Mouse (Mus musculus) stomach, embryonic 14.5 days (tissue): Measurements from ENCODE around the gene Nipa2. TPM values are rescaled to one million over a fixed set of nuclear protein-coding genes. Genes with fewer than 3 reads are reported as not detected.

Experiments used
- ATAC-seq: fragments of 200-750 bp; cut with Nextera tagmentation; 2 replicates; pipeline ENCODE4 v1.8.0; 2017; ENCODE audit warnings: low read depth, moderate TSS enrichment; ENCODE audit not compliant: insufficient number of reproducible peaks, insufficient read depth, low FRiP score
- H3K27ac ChIP-seq: fragments of 300-500 bp; sonication (generic); 2 replicates; pipeline ENCODE4 v1.5.1; 2014; ENCODE audit warnings: mild to moderate bottlenecking, low read length, moderate library complexity, mixed read lengths
- H3K27me3 ChIP-seq: fragments of 300-500 bp; sonication (generic); 2 replicates; pipeline ENCODE4 v1.6.1; 2014; ENCODE audit warnings: low read length, control low read depth, mixed read lengths; ENCODE audit not compliant: control insufficient read depth, insufficient read depth
- H3K36me3 ChIP-seq: fragments of 300-500 bp; sonication (generic); 2 replicates; pipeline ENCODE4 v1.6.1; 2014; ENCODE audit warnings: mild to moderate bottlenecking, control low read depth, low read length, moderate library complexity, mixed read lengths; ENCODE audit not compliant: control insufficient read depth, insufficient read depth
- H3K4me1 ChIP-seq: fragments of 300-500 bp; sonication (generic); 2 replicates; pipeline ENCODE4 v1.6.1; 2014; ENCODE audit warnings: low read length, control low read depth, mixed read lengths; ENCODE audit not compliant: control insufficient read depth, insufficient read depth
- H3K4me2 ChIP-seq: fragments of 300-500 bp; sonication (generic); replicated peaks from 2 replicates; pipeline ENCODE4 v1.6.1; 2014; ENCODE audit warnings: low read depth, low read length, control low read depth
- H3K4me3 ChIP-seq: fragments of 300-500 bp; sonication (generic); 2 replicates; pipeline ENCODE4 v1.5.1; 2014; ENCODE audit warnings: low read depth, low read length, control low read depth
- H3K9ac ChIP-seq: fragments of 300-500 bp; sonication (generic); replicated peaks from 2 replicates; pipeline ENCODE4 v1.6.1; 2014; ENCODE audit warnings: low read depth, mild to moderate bottlenecking, control low read depth, low read length, moderate library complexity, mixed read lengths
- H3K9me3 ChIP-seq: fragments of 300-500 bp; sonication (generic); 2 replicates; pipeline ENCODE4 v1.6.1; 2016; ENCODE audit warnings: low read depth, low read length, control low read depth; ENCODE audit not compliant: control insufficient read depth
- WGBS: fragments of 180-500 bp; shearing (Covaris S2); extraction: QIAGEN DNeasy Blood & Tissue Kit; methylation state at CpG from one replicate; pipeline ENCODE4 v1.1.7; 2014; 5-methylcytosine and 5-hydroxymethylcytosine counted together
- polyA plus RNA-seq: library from polyadenylated mRNA; unstranded; fragments of >200 nt; fragmentation: Nextera tagmentation; extraction: Ambion mirVana; gene quantifications from 2 replicates; pipeline ENCODE4 v1.2.1, GENCODE M21; 2014

Gene Nipa2
- polyA plus RNA-seq, 1 experiment from 2014 or later, result 53.2 TPM

GRCm38 (mm10) chr7:55960506-55960905 lies 1.8 kb downstream of the Nipa2 start:
- Histone ChIP-seq H3K27ac (no peak overlapping the region), H3K4me3 (no peak overlapping the region), H3K27me3 (no peaks in the 10 kb centered on the region), H3K36me3 (no peaks in the 10 kb centered on the region; the same call in 1 of the 2 replicates), H3K9me3 (no peaks in the 10 kb centered on the region), H3K9ac (no peak overlapping the region), H3K4me1 (peaks cover 4% of the 10 kb centered on the region; the same call in 1 of the 2 replicates), H3K4me2 (no peak overlapping the region)
- no peak for ATAC-seq
- WGBS, result 98% methylated on average over 1 of the region's 1 CpGs

- H3K27me3 ChIP-seq, result no peaks in the 10 kb centered on the region
- 96% methylated on average over 3 of the region's 3 CpGs for whole genome bisulfite sequencing
- peaks cover 4% of the 10 kb centered on the region; the same call in 1 of the 2 replicates for H3K4me1 ChIP-seq
- no peak overlapping the region for H3K4me2 ChIP-seq
- ATAC-seq, result no peak
- no peaks in the 10 kb centered on the region; the same call in 1 of the 2 replicates for H3K36me3 ChIP-seq
- H3K9me3 ChIP-seq, result no peaks in the 10 kb centered on the region
- no peak overlapping the region for H3K9ac ChIP-seq
- no peak overlapping the region for H3K27ac ChIP-seq
- H3K4me3 ChIP-seq, result no peak overlapping the region
These were observed 2.5 kb downstream of the Nipa2 start for GRCm38 (mm10) chr7:55959801-55960200.

GRCm38 (mm10) chr7:55957916-55958315 lies 4.4 kb downstream of the Nipa2 start:
- WGBS, result 93% methylated on average over 4 of the region's 4 CpGs
- no peak overlapping the region for H3K4me3 ChIP-seq
- H3K9me3 ChIP-seq, result peaks cover 6% of the 10 kb centered on the region; the same call in 1 of the 2 replicates
- no peak for ATAC-seq
- H3K27me3 ChIP-seq, result no peaks in the 10 kb centered on the region
- no peak overlapping the region for H3K4me2 ChIP-seq
- H3K36me3 ChIP-seq, result no peaks in the 10 kb centered on the region; the same call in 1 of the 2 replicates
- no peak overlapping the region for H3K27ac ChIP-seq
- no peak overlapping the region for H3K9ac ChIP-seq
- peaks cover 1% of the 10 kb centered on the region; the same call in 1 of the 2 replicates for H3K4me1 ChIP-seq

- ATAC-seq, result no peak
- Histone ChIP-seq H3K27ac (no peak overlapping the region), H3K9ac (no peak overlapping the region), H3K27me3 (no peaks in the 10 kb centered on the region), H3K9me3 (peaks cover 6% of the 10 kb centered on the region; the same call in 1 of the 2 replicates), H3K4me2 (no peak overlapping the region), H3K4me1 (no peaks in the 10 kb centered on the region), H3K36me3 (no peaks in the 10 kb centered on the region; the same call in 1 of the 2 replicates), H3K4me3 (no peak overlapping the region)
- WGBS, result 94% methylated on average over 3 of the region's 3 CpGs
These were observed 5.1 kb downstream of the Nipa2 start for GRCm38 (mm10) chr7:55957178-55957577.

- WGBS, result 98% methylated on average over 2 of the region's 2 CpGs
- H3K9me3 ChIP-seq, result peaks cover 6% of the 10 kb centered on the region; the same call in 1 of the 2 replicates
- no peak overlapping the region for H3K27ac ChIP-seq
- H3K4me2 ChIP-seq, result no peak overlapping the region
- ATAC-seq, result no peak
- H3K36me3 ChIP-seq, result no peaks in the 10 kb centered on the region; the same call in 1 of the 2 replicates
- H3K4me1 ChIP-seq, result no peaks in the 10 kb centered on the region
- no peak overlapping the region for H3K9ac ChIP-seq
- H3K27me3 ChIP-seq, result no peaks in the 10 kb centered on the region
- H3K4me3 ChIP-seq, result no peak overlapping the region
These were observed 6.2 kb downstream of the Nipa2 start for GRCm38 (mm10) chr7:55956054-55956453.

- no peak for ATAC-seq
- Histone ChIP-seq H3K36me3 (peaks cover 5% of the 10 kb centered on the region; the same call in 1 of the 2 replicates), H3K4me2 (no peak overlapping the region), H3K4me1 (no peaks in the 10 kb centered on the region), H3K9me3 (no peaks in the 10 kb centered on the region), H3K4me3 (no peak overlapping the region), H3K27ac (no peak overlapping the region), H3K9ac (no peak overlapping the region), H3K27me3 (no peaks in the 10 kb centered on the region)
- 89% methylated on average over 4 of the region's 4 CpGs for WGBS
These were observed 23.9 kb downstream of the Nipa2 start for GRCm38 (mm10) chr7:55938341-55938740.

- Histone ChIP-seq H3K36me3 (peaks cover 15% of the 10 kb centered on the region), H3K27ac (no peak overlapping the region), H3K9ac (no peak overlapping the region), H3K9me3 (no peaks in the 10 kb centered on the region), H3K4me3 (no peak overlapping the region), H3K4me2 (no peak overlapping the region), H3K4me1 (no peaks in the 10 kb centered on the region), H3K27me3 (no peaks in the 10 kb centered on the region)
- WGBS, result 91% methylated on average over 2 of the region's 2 CpGs
- no peak for ATAC-seq
These were observed 27.3 kb downstream of the Nipa2 start for GRCm38 (mm10) chr7:55935025-55935424.

- H3K4me3 ChIP-seq, result no peak overlapping the region
- H3K4me2 ChIP-seq, result no peak overlapping the region
- H3K27me3 ChIP-seq, result no peaks in the 10 kb centered on the region
- H3K27ac ChIP-seq, result no peak overlapping the region
- no peaks in the 10 kb centered on the region for H3K9me3 ChIP-seq
- no peak overlapping the region for H3K9ac ChIP-seq
- no peak for ATAC-seq
- H3K4me1 ChIP-seq, result no peaks in the 10 kb centered on the region
- H3K36me3 ChIP-seq, result peaks cover 60% of the 10 kb centered on the region
- 75% methylated on average over 2 of the region's 2 CpGs for WGBS
These were observed 33.6 kb downstream of the Nipa2 start for GRCm38 (mm10) chr7:55928649-55929048.

- H3K36me3 ChIP-seq, result peaks cover 69% of the 10 kb centered on the region
- no peaks in the 10 kb centered on the region for H3K27me3 ChIP-seq
- H3K9me3 ChIP-seq, result no peaks in the 10 kb centered on the region
- no peak overlapping the region for H3K4me3 ChIP-seq
- WGBS, result 89% methylated on average over 4 of the region's 4 CpGs
- no peak overlapping the region for H3K9ac ChIP-seq
- H3K4me2 ChIP-seq, result no peak overlapping the region
- no peak for ATAC-seq
- no peak overlapping the region for H3K27ac ChIP-seq
- no peaks in the 10 kb centered on the region for H3K4me1 ChIP-seq
These were observed 35.0 kb downstream of the Nipa2 start for GRCm38 (mm10) chr7:55927262-55927661.
